ENCODE assay signal across 20 mouse cellular contexts in genomic region chr8:48177876-48178275, GRCm38 (mm10).
DNase-seq lines count a peak whose midpoint lies in the region; ATAC-seq and TF ChIP-seq lines count a peak whose summit lies in the region.
"Had no signal": no experiment of that assay in that cellular context is flagged by ENCODE, and none has a peak within 500 bp of the region (broad histone marks: within the 10 kb centered on the region; RNA-seq: fewer than 3 reads in every experiment).

No protein-coding gene starts in this region.

- H3K9ac ChIP-seq in forebrain, embryonic 15.5 days (replicated peaks), result no peak overlapping the region
- H3K9ac ChIP-seq in forebrain, embryonic 11.5 days (ENCODE audit: low read length), result no peak overlapping the region
- H3K9ac ChIP-seq in kidney, postnatal 0 days (ENCODE audit: low read depth, low read length), result no peak overlapping the region
- no peak overlapping the region for H3K9ac ChIP-seq in ES-E14 (ENCODE audit: insufficient read depth, low read depth, low read length, poor library complexity, severe bottlenecking)
- H3K9ac ChIP-seq: embryonic facial prominence, embryonic 12.5 days; heart, embryonic 15.5 days had no signal

- H3K27me3 ChIP-seq in forebrain, embryonic 15.5 days, result no peaks in the 10 kb centered on the region
- no peaks in the 10 kb centered on the region for H3K27me3 ChIP-seq in forebrain, embryonic 11.5 days (ENCODE audit: control insufficient read depth, insufficient read depth, low read length)
- no peaks in the 10 kb centered on the region for H3K27me3 ChIP-seq in kidney, postnatal 0 days (ENCODE audit: insufficient read depth, low read length)
- H3K27me3 ChIP-seq: embryonic facial prominence, embryonic 12.5 days; heart, embryonic 15.5 days; Patski had no signal

- no peak overlapping the region for H3K4me3 ChIP-seq in forebrain, embryonic 15.5 days
- no peak overlapping the region for H3K4me3 ChIP-seq in forebrain, embryonic 11.5 days (ENCODE audit: low read depth, low read length)
- H3K4me3 ChIP-seq in kidney, postnatal 0 days (replicated peaks; ENCODE audit: low read depth, low read length), result no peak overlapping the region
- no peak overlapping the region for H3K4me3 ChIP-seq in ES-E14 (ENCODE audit: insufficient read depth in 1 of 2, low read depth in 1 of 2, low read length in 2 of 2, poor library complexity in 1 of 2, severe bottlenecking in 1 of 2)
- H3K4me3 ChIP-seq in layer of hippocampus, adult 2 months, result no peak overlapping the region
- H3K4me3 ChIP-seq: embryonic facial prominence, embryonic 12.5 days; heart, adult 2 months; heart, embryonic 15.5 days had no signal

- TF ChIP-seq CTCF in kidney, postnatal 0 days (IDR thresholded peaks at IDR 0.05; ENCODE audit: low read depth), result no peak
- TF ChIP-seq CTCF in layer of hippocampus, adult 2 months (conservative IDR thresholded peaks at IDR 0.05), result no peak

- no peak for DNase-seq in forebrain, embryonic 11.5 days (ENCODE audit: low spot score)
- peak; percentile 17 for DNase-seq in kidney, postnatal 0 days (ENCODE audit: low spot score)
- DNase-seq in kidney, adult 8-10 months, result no peak
- DNase-seq in ES-E14 (ENCODE audit: low read depth, low spot score), result no peak
- DNase-seq in cerebellum, adult 11-12 months, result no peak
- no peak for DNase-seq in layer of hippocampus, adult 2 months (ENCODE audit: low spot score in 2 of 2)
- DNase-seq: adrenal gland, adult 8-10 months; cerebellum, adult 11 months; cerebellum, adult 9-10 months; cerebellum, postnatal 25 days; gastrocnemius, postnatal 36 days; heart, adult 2 months; heart, postnatal 14 days; kidney, adult 11 months had no signal

- WGBS in forebrain, embryonic 15.5 days, result 91% methylated on average over 1 of the region's 1 CpGs
- 93% methylated on average over 1 of the region's 1 CpGs for WGBS in forebrain, embryonic 11.5 days
- WGBS in kidney, postnatal 0 days, result 96% methylated on average over 1 of the region's 1 CpGs

- no peaks in the 10 kb centered on the region for H3K36me3 ChIP-seq in forebrain, embryonic 15.5 days
- no peaks in the 10 kb centered on the region for H3K36me3 ChIP-seq in forebrain, embryonic 11.5 days (ENCODE audit: control insufficient read depth, insufficient read depth, low read length)
- H3K36me3 ChIP-seq in kidney, postnatal 0 days (ENCODE audit: insufficient read depth, low read length), result no peaks in the 10 kb centered on the region
- peaks cover 2% of the 10 kb centered on the region; the same call in 1 of the 2 replicates for H3K36me3 ChIP-seq in ES-E14 (ENCODE audit: control insufficient read depth, insufficient read depth, low read length, poor library complexity, severe bottlenecking)
- H3K36me3 ChIP-seq: embryonic facial prominence, embryonic 12.5 days; heart, embryonic 15.5 days had no signal

- no peak overlapping the region for H3K4me2 ChIP-seq in forebrain, embryonic 15.5 days (replicated peaks)
- no peak overlapping the region for H3K4me2 ChIP-seq in forebrain, embryonic 11.5 days (ENCODE audit: low read depth, low read length, severe bottlenecking)
- H3K4me2 ChIP-seq in kidney, postnatal 0 days (ENCODE audit: low read length), result no peak overlapping the region
- H3K4me2 ChIP-seq: embryonic facial prominence, embryonic 12.5 days; heart, embryonic 11.5 days; heart, embryonic 15.5 days had no signal

- in situ Hi-C loops in ES-E14 (cut with MboI; ENCODE audit: low sequenced_read_pairs in 2 of 2, unreplicated experiment in 2 of 2), result no loop called here

- peaks cover 9% of the 10 kb centered on the region; the same call in 1 of the 2 replicates for H3K4me1 ChIP-seq in forebrain, embryonic 15.5 days
- H3K4me1 ChIP-seq in forebrain, embryonic 11.5 days (replicated peaks; ENCODE audit: control insufficient read depth, insufficient read depth, low read length), result 0 out of 2 replicates have a peak, but pooled peaks cover 2% of the 10 kb centered on the region
- no peaks in the 10 kb centered on the region for H3K4me1 ChIP-seq in kidney, postnatal 0 days (replicated peaks; ENCODE audit: insufficient read depth, low read length)
- H3K4me1 ChIP-seq in ES-E14 (ENCODE audit: control insufficient read depth in 2 of 2, insufficient read depth in 2 of 2, low read length in 2 of 2, poor library complexity in 1 of 2), result peaks cover 2 to 5% of the 10 kb centered on the region in 2 experiments; a peak in 3 of 4 replicates
- H3K4me1 ChIP-seq: embryonic facial prominence, embryonic 12.5 days; heart, embryonic 15.5 days had no signal

- H3K27ac ChIP-seq in forebrain, embryonic 15.5 days (replicated peaks), result peak overlapping the region; percentile 76; the same call in 1 of the 2 replicates
- no peak overlapping the region for H3K27ac ChIP-seq in forebrain, embryonic 11.5 days (ENCODE audit: low read depth, low read length)
- no peak overlapping the region for H3K27ac ChIP-seq in kidney, postnatal 0 days
- H3K27ac ChIP-seq in ES-E14 (ENCODE audit: insufficient read depth, low read depth, low read length, poor library complexity, severe bottlenecking), result peak overlapping the region; percentile 93
- no peak overlapping the region for H3K27ac ChIP-seq in layer of hippocampus, adult 2 months
- H3K27ac ChIP-seq: embryonic facial prominence, embryonic 12.5 days; heart, adult 2 months; heart, embryonic 15.5 days; hindbrain, postnatal 0 days had no signal

- ATAC-seq in forebrain, embryonic 15.5 days (replicated peaks), result no peak
- no peak for ATAC-seq in forebrain, embryonic 11.5 days (replicated peaks; ENCODE audit: low FRiP score)
- ATAC-seq in kidney, postnatal 0 days (replicated peaks; ENCODE audit: low FRiP score, low read depth), result no peak
- ATAC-seq: hindbrain, postnatal 0 days; Patski had no signal

- no peaks in the 10 kb centered on the region for H3K9me3 ChIP-seq in forebrain, embryonic 15.5 days
- H3K9me3 ChIP-seq in forebrain, embryonic 11.5 days (ENCODE audit: control insufficient read depth, low read length), result no peaks in the 10 kb centered on the region
- no peaks in the 10 kb centered on the region for H3K9me3 ChIP-seq in kidney, postnatal 0 days (replicated peaks; ENCODE audit: low read length)
- H3K9me3 ChIP-seq in ES-E14 (ENCODE audit: control insufficient read depth, insufficient read depth, low read depth, low read length), result no peaks in the 10 kb centered on the region
- H3K9me3 ChIP-seq: heart, embryonic 15.5 days had no signal

TF ChIP-seq in ES-E14, 5 proteins besides CTCF, POLR2A, EP300 and RAD21:
- no peak for TF ChIP-seq CHD2 (IDR thresholded peaks at IDR 0.05; ENCODE audit: low read depth, low read length)
- no peak for TF ChIP-seq MAFK (IDR thresholded peaks at IDR 0.05; ENCODE audit: insufficient read depth, low read depth, low read length)
- TF ChIP-seq ZC3H11A (IDR thresholded peaks at IDR 0.05; ENCODE audit: borderline replicate concordance, low read depth, low read length), result no peak
- no peak for TF ChIP-seq HCFC1 (IDR thresholded peaks at IDR 0.05; ENCODE audit: borderline replicate concordance, insufficient read depth, low read length)
- no peak for TF ChIP-seq ZNF384 (IDR thresholded peaks at IDR 0.05; ENCODE audit: low read depth, low read length)
TF ChIP-seq in ES-E14: peak in this region for 0.

Comparison
In these comparisons a context has a peak if more than half of its experiments do, and no peak if none do; other contexts are left out.
1. H3K27ac ChIP-seq: peak in forebrain, embryonic 15.5 days (single experiment) and ES-E14 (single experiment); none in forebrain, embryonic 11.5 days (single experiment), kidney, postnatal 0 days (single experiment) and layer of hippocampus, adult 2 months (single experiment).